Mouse (Mus musculus): ENCODE data around the gene Spen. TPM values are rescaled to one million over a fixed set of nuclear protein-coding genes. Genes with fewer than 3 reads are reported as not detected.

Gene Spen
- polyA plus RNA-seq, 1 experiment, result 101 TPM

GRCm38 (mm10) chr4:141458236-141458635 lies 80.2 kb downstream of the Spen start:
- no peaks in the 10 kb centered on the region for H3K27me3 ChIP-seq (replicated peaks)
- no peak overlapping the region for H3K4me3 ChIP-seq (replicated peaks)
- peaks cover 69% of the 10 kb centered on the region for H3K36me3 ChIP-seq (replicated peaks; ENCODE audit: low read length)
- TF ChIP-seq GATA1 (IDR thresholded peaks at IDR 0.05; ENCODE audit: borderline replicate concordance, low read length), result no peak
- TF ChIP-seq FLI1 (IDR thresholded peaks at IDR 0.05; ENCODE audit: low read length), result no peak
- H3K9me3 ChIP-seq, result no peaks in the 10 kb centered on the region
- H3K4me1 ChIP-seq, result peaks cover 68% of the 10 kb centered on the region

GRCm38 (mm10) chr4:141456193-141456938 lies 82.0 kb downstream of the Spen start:
- Histone ChIP-seq H3K9me3 (no peaks in the 10 kb centered on the region), H3K4me3 (replicated peaks) (no peak overlapping the region), H3K27me3 (replicated peaks) (no peaks in the 10 kb centered on the region), H3K4me1 (peaks cover 80% of the 10 kb centered on the region), H3K36me3 (replicated peaks; ENCODE audit: low read length) (peaks cover 65% of the 10 kb centered on the region)
- TF ChIP-seq GATA1 (IDR thresholded peaks at IDR 0.05; ENCODE audit: borderline replicate concordance, low read length) (no peak), FLI1 (IDR thresholded peaks at IDR 0.05; ENCODE audit: low read length) (no peak)

GRCm38 (mm10) chr4:141455526-141455925 lies 82.9 kb downstream of the Spen start:
- Histone ChIP-seq H3K27me3 (replicated peaks) (no peaks in the 10 kb centered on the region), H3K9me3 (no peaks in the 10 kb centered on the region), H3K4me1 (peaks cover 83% of the 10 kb centered on the region), H3K4me3 (replicated peaks) (peak overlapping the region; percentile 81), H3K36me3 (replicated peaks; ENCODE audit: low read length) (peaks cover 60% of the 10 kb centered on the region)
- TF ChIP-seq GATA1 (IDR thresholded peaks at IDR 0.05; ENCODE audit: borderline replicate concordance, low read length) (no peak), FLI1 (IDR thresholded peaks at IDR 0.05; ENCODE audit: low read length) (no peak)

GRCm38 (mm10) chr4:141454581-141455350 lies 83.6 kb downstream of the Spen start:
- TF ChIP-seq GATA1 (IDR thresholded peaks at IDR 0.05; ENCODE audit: borderline replicate concordance, low read length), result no peak
- TF ChIP-seq FLI1 (IDR thresholded peaks at IDR 0.05; ENCODE audit: low read length), result no peak
- Histone ChIP-seq H3K4me3 (replicated peaks) (peak overlapping the region; percentile 87), H3K36me3 (replicated peaks; ENCODE audit: low read length) (peaks cover 56% of the 10 kb centered on the region), H3K9me3 (no peaks in the 10 kb centered on the region), H3K4me1 (peaks cover 78% of the 10 kb centered on the region), H3K27me3 (replicated peaks) (no peaks in the 10 kb centered on the region)

GRCm38 (mm10) chr4:141451916-141452450 lies 86.4 kb downstream of the Spen start:
- Histone ChIP-seq H3K36me3 (replicated peaks; ENCODE audit: low read length) (peaks cover 65% of the 10 kb centered on the region), H3K4me1 (peaks cover 79% of the 10 kb centered on the region)

GRCm38 (mm10) chr4:141451251-141451650 lies 87.1 kb downstream of the Spen start:
- no peaks in the 10 kb centered on the region for H3K9me3 ChIP-seq

More at GRCm38 (mm10) chr4:141451916-141452450, 86.4 kb downstream of the Spen start:
- TF ChIP-seq GATA1 (IDR thresholded peaks at IDR 0.05; ENCODE audit: borderline replicate concordance, low read length) (no peak), FLI1 (IDR thresholded peaks at IDR 0.05; ENCODE audit: low read length) (no peak)
- Histone ChIP-seq H3K27me3 (replicated peaks) (no peaks in the 10 kb centered on the region), H3K9me3 (no peaks in the 10 kb centered on the region), H3K4me3 (replicated peaks) (no peak overlapping the region)

GRCm38 (mm10) chr4:141446211-141446610 lies 92.2 kb downstream of the Spen start:
- H3K9me3 ChIP-seq, result no peaks in the 10 kb centered on the region
- no peaks in the 10 kb centered on the region for H3K27me3 ChIP-seq (replicated peaks)
- H3K4me3 ChIP-seq (replicated peaks), result peak overlapping the region; percentile 56
- H3K4me1 ChIP-seq, result peaks cover 56% of the 10 kb centered on the region
- peaks cover 40% of the 10 kb centered on the region for H3K36me3 ChIP-seq (replicated peaks; ENCODE audit: low read length)
- no peak for TF ChIP-seq FLI1 (IDR thresholded peaks at IDR 0.05; ENCODE audit: low read length)
- TF ChIP-seq GATA1 (IDR thresholded peaks at IDR 0.05; ENCODE audit: borderline replicate concordance, low read length), result no peak

More at GRCm38 (mm10) chr4:141451251-141451650, 87.1 kb downstream of the Spen start:
- Histone ChIP-seq H3K4me3 (replicated peaks) (no peak overlapping the region), H3K27me3 (replicated peaks) (no peaks in the 10 kb centered on the region), H3K36me3 (replicated peaks; ENCODE audit: low read length) (peaks cover 68% of the 10 kb centered on the region), H3K4me1 (peaks cover 81% of the 10 kb centered on the region)
- TF ChIP-seq GATA1 (IDR thresholded peaks at IDR 0.05; ENCODE audit: borderline replicate concordance, low read length) (no peak), FLI1 (IDR thresholded peaks at IDR 0.05; ENCODE audit: low read length) (no peak)

- H3K4me1 ChIP-seq, result peaks cover 48% of the 10 kb centered on the region
- TF ChIP-seq GATA1 (IDR thresholded peaks at IDR 0.05; ENCODE audit: borderline replicate concordance, low read length), result no peak
- TF ChIP-seq FLI1 (IDR thresholded peaks at IDR 0.05; ENCODE audit: low read length), result no peak
- H3K36me3 ChIP-seq (replicated peaks; ENCODE audit: low read length), result peaks cover 36% of the 10 kb centered on the region
- H3K4me3 ChIP-seq (replicated peaks), result peak overlapping the region; percentile 98
- no peaks in the 10 kb centered on the region for H3K9me3 ChIP-seq
- H3K27me3 ChIP-seq (replicated peaks), result no peaks in the 10 kb centered on the region
These were observed 93.1 kb downstream of the Spen start for GRCm38 (mm10) chr4:141445328-141445720.

GRCm38 (mm10) chr4:141444451-141445327 lies 93.7 kb downstream of the Spen start, which contains the start of gene Zbtb17:
TSS of gene Zbtb17 (plus strand) at chr4:141444654.
- H3K36me3 ChIP-seq (replicated peaks; ENCODE audit: low read length), result peaks cover 33% of the 10 kb centered on the region
- TF ChIP-seq GATA1 (IDR thresholded peaks at IDR 0.05; ENCODE audit: borderline replicate concordance, low read length), result no peak
- 0 out of 2 replicates have a peak, but pooled peaks have one; percentile 23 for TF ChIP-seq FLI1 (IDR thresholded peaks at IDR 0.05; ENCODE audit: low read length)
- H3K4me3 ChIP-seq (replicated peaks), result peak within 1 kb of the TSS; percentile 98
- H3K27me3 ChIP-seq (replicated peaks), result no peaks in the 10 kb centered on the region
- peaks cover 46% of the 10 kb centered on the region for H3K4me1 ChIP-seq
- no peaks in the 10 kb centered on the region for H3K9me3 ChIP-seq
